Mouse (Mus musculus): ENCODE data around the gene Usp46. TPM values are rescaled to one million over a fixed set of nuclear protein-coding genes. Genes with fewer than 3 reads are reported as not detected.

Usp46 gene
- polyA plus RNA-seq, 2 experiments from 2014 or later: 8.4 to 10.6 TPM

DNA sequence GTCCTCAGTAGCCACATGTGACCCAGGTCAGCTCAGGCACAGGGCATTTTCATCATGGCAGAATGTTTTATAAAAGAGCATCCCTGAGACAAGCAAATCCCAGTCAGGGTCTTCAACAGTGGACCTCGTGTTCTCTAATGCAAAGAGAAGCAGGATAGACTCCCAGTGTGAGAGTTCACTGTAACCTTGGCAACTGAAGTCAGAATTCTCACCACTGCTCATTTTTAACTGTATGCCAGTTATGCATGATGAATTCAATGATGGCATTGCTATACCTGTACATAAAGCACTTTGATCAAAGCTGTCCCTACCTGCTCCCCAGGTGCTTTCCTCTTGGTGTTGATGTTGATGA, 116.6 kb downstream of the Usp46 start:
- ATAC-seq: no peak

DNA sequence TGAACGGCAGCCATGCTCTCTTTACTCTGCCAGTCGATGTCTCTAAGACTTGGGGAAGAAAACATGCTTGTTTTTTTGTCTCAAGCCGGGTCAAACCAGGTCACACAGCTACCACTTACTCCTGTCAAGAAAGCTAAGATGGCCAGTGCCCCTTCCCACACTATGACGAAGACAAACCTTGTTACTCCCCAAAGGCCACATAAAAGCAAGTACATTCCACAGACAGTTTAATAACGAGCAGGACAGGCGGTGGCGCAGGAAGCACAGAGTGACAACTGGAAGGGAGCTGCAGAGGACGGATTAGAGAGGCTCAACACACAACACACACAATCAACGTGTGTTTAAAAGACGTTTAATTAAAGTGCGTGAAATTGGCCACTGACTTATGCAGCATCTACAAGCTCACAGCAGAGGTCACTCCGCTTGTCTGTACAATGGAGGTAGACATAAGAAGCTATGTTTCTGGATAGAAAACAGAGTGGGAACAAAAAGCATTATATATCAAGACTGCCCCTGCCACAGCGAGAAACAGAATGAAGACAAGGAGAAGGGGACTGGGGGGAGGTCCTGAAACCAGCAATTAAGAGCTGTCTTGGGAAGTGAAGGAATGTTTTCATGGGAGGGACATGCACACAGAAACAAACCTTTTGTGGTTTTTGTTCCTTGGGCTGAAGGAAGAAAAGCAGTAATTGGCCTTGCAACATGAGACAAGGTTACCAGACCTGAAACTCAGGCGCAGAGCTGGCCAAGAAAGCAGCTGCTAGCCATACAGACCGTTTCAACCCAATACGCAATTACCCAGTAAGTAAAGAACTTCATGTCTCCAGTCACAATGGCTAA, 117.2 kb downstream of the Usp46 start:
- ATAC-seq: no peak

Other genes starting within 250 kb of the Usp46 start
- gene Rasl11b, start 126.9 kb upstream of the Usp46 start, polyA plus RNA-seq (2017; shearing (Covaris generic)): 1 to 10 TPM; 2.7 to 4.0 TPM

All from activated CD4-positive, CD25-positive, alpha-beta regulatory T cell, adult 4 months (primary cell).